Mouse (Mus musculus) naive thymus-derived CD4-positive, alpha-beta T cell, adult 2 months (primary cell): Measurements from ENCODE around the gene Cd38.
A peak's percentile ranks its signal among the peaks of the same experiment; 100 is the strongest.
"Not testable (repeated sequence)": the region's sequence is repeated elsewhere in the genome, so short reads cannot be mapped to it uniquely, and the experiment has no call there.

ENCODE experiments used
- DNase-seq: peaks from one replicate; pipeline ENCODE4 v3.0.0-alpha.2; 2011; ENCODE audit warnings: low read depth

The Cd38 gene

DNA sequence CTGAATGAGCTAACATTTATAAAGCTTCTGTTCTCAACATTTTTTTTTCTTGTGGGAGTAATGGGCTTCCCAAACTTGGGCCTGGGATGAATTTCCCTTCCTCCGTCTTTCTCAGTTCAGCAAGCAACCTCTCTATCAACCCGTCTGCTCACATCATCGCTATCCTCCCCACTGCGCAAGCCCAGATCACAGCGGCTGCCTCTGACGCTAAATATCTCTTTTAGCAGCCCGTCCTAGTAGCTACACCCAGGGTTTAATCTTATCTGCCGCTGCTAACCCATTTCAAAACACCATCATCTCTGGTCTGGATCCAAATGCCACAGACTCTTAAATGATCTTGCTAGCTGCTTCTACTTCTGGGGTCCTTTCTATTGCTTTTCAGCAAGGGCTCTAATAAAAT lies 8.7 kb upstream of the Cd38 start:
- no peak for DNase-seq

DNA sequence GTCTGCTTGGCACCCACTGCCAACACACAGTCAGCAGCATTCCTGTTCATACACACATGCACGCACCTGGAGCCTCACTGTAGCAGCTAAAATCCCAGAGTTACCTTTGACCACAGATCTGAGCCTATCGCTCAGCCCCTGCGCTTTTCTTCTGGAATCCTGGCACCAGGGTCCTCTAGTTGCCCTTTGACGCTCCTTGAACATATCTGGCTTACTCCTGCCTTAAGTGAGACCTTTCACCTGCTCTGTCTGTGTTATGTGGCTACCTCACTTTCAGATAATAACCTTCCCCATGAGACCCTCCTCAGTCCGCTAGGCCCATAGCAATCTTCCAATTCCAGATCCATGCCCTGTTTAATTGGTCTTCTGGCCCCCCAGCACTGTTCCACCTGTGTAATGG lies 8.3 kb upstream of the Cd38 start:
- DNase-seq, result no peak

GRCm38 (mm10) chr5:43860670-43861431 lies 7.5 kb upstream of the Cd38 start:
- no peak for DNase-seq

GRCm38 (mm10) chr5:43863642-43864041 lies 4.7 kb upstream of the Cd38 start:
- no peak for DNase-seq

DNA sequence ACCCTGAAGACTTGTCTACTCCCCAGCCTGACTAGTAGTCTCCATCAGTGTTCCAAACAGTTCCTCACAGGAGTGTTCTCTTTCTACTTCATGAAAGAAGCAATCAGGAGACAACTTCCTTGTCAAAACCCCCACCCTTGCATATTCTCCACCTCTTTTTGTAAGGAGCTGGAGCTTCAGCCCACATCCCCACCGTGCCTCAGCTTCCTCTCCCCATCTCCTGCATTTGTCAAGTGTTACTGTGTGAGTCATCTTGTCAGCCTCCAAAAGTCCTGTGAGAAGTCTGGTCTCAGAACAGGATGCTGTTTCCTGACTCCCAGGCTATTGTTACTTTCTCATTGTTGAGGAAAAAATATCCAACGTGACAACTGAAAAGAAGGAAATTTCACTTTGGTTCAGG lies 3.0 kb upstream of the Cd38 start:
- DNase-seq, result no peak

GRCm38 (mm10) chr5:43868711-43869600 lies 603 bp downstream of the Cd38 start:
- DNase-seq, result peak; percentile 21

GRCm38 (mm10) chr5:43871845-43872244 lies 3.5 kb downstream of the Cd38 start:
- no peak for DNase-seq

DNA sequence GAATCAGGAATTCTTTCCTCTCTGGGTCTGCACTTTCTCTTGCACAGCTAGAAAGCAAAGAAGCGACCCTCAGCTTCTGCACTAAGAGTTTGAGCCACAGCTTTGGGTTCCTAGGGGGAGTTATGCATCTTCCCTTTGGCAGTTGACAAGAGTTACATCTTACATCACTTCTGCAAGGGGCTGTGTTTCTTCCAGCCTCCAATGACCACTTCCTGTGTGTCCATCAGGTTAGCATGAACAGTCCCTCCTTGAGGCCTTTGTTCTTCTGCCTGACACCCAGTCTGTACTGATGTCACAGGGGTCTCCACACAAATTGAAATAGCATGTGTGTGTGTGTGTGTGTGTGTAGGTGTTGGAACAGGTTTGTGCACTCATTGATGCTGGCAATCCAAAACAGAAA lies 4.3 kb downstream of the Cd38 start:
- no peak for DNase-seq

DNA sequence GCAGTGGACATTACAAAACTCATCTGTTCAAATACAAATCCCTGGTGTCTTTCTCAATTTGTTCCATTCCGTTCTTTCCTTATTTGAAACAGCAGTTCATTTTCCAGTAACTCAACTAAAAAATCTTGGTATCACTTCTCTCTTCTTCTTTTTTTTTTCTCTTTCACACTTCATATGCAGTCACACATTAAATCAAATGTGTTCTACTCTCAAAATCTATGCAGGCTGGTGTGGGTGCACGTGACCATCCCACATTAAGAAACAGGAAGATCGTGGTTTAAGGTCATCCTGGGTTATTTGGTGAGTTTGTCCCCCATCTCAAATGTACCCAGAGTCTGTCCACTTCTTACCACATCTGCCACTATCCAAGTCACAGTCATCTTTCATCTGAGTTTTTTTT lies 13.7 kb downstream of the Cd38 start:
- DNase-seq, result no peak

DNA sequence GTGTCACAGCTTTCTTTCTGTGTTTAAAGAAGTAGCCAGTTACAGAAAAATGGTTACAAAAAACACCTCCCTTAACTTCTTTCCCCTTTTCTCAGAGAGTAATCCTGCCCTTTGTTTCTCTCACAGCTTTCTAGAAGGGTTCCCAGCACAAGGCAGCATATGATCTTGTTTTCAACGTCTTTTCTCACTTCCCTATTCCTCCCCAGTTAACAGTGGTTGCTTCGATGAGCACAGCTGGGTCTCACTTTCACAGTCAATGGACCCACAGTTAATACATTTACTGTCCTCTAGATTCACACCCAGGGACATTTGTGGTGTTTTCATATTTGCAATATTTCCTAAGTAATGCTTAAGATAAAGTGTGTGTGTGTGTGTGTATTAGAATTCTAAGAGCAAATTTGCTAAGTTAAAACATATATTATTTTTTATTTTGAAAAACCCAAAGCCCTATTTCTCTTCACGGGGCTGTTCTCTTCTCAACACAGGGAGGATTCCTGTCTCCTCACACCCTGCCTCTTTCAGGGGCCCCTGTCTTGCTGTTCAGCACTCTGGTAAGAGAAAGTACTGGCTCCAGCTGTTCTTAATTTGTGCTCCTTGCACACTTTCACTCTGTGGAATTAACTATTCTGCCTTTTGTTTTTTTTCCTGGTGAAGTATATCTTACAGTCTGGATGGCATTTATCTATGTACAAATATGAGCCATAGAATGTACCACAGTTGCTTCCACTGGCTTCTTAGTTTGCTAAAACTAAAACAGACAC lies 16.9 kb downstream of the Cd38 start:
- no peak for DNase-seq

DNA sequence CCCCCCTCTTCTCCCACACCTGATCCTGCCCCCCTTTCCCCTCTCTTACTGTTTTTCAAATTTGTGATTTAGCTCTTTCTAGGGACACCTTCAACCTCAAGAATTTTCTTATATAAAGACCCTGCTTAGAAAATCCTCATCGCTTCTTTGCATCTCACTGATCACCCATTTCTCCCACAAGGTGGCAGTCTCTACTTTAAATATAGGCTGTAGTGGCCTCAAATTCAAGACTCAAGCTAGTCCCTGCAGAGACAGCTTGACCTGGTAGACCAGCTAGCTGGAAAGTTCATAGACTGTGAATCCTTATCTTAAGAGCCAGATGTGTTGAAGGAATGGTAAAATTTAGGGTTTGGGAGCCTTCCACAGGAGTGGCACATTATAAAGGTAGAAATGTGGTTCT lies 24.0 kb downstream of the Cd38 start:
- peak; percentile 48 for DNase-seq

DNA sequence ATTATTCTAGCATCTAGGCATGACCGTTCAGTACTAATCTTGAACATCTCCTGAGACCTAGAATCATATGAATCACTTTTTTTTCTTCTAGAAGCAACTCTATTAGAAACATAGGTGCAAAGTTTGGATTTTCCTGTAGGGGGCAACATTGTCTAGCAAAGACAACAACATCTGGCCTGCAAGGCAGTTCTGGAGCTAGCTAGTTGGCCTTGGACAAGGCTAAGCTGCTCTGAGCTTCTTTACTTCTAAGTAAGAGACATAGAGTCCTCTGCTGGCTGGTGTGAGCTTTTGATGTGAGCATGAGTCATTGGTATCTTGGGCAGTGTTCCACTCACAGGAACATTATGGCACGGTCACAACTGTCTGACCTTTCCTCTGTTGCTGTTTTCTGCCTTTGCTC lies 25.8 kb downstream of the Cd38 start:
- DNase-seq, result peak; percentile 71

DNA sequence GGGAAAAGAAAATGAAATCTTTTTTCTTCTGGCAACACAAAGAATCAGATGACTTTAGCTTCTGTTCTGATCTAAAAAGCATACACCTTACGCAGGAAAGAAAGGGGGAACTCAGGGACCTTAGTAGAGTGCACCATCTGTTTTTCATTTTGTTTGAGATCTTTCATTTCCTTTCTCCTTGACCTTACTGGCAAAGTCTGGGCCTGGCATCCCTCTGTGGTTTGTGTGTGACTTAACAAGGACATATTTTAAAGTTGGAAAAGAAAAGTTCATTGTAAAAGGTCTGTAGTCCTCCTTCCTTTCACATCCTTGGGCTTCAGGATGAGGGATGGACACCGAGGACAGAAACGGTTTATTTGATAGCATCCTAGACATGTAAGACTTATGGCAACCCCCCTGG lies 27.6 kb downstream of the Cd38 start:
- DNase-seq, result no peak

- no peak for DNase-seq
These were observed 36.3 kb downstream of the Cd38 start for GRCm38 (mm10) chr5:43904685-43905084.

GRCm38 (mm10) chr5:43909213-43909612 lies 40.9 kb downstream of the Cd38 start:
- no peak for DNase-seq

- DNase-seq, result no peak
These were observed 41.7 kb downstream of the Cd38 start for GRCm38 (mm10) chr5:43910006-43910405.

- not testable (repeated sequence) for DNase-seq
These were observed 44.5 kb downstream of the Cd38 start, which contains the start of gene Gm7879 for GRCm38 (mm10) chr5:43912844-43913243. TSS of gene Gm7879 (plus strand) at chr5:43913144.

- no peak for DNase-seq
These were observed 47.0 kb downstream of the Cd38 start for GRCm38 (mm10) chr5:43915261-43915886.

- DNase-seq, result no peak
These were observed 53.5 kb downstream of the Cd38 start for GRCm38 (mm10) chr5:43921877-43922276.

DNA sequence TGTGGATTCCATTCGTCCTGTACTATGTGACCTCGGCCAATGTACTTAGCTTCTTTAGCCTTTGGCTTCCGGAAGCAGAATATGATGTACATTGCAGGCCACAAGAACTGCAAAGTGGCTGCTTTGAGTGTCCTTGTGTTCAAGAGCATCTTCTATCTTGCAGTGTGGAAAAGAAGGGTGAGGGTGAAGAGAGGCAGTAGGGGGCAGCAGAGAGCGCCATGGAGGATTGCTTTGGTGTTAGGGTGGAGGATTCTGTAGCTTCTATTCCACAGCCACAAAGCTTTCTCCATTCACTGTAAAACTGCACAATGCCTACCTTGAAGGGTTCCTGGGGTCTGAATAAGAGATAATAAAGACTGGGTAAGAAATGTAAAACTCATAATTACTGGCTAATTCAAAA lies 55.6 kb downstream of the Cd38 start:
- peak; percentile 81 for DNase-seq

- no peak for DNase-seq
These were observed 59.4 kb downstream of the Cd38 start for GRCm38 (mm10) chr5:43927729-43928128.

GRCm38 (mm10) chr5:43933269-43933668 lies 64.9 kb downstream of the Cd38 start:
- DNase-seq, result no peak
